Comparison of ENCODE assay signal across 9 mouse cellular contexts in genomic region chr4:99199757-99200251, GRCm38 (mm10). TPM values are rescaled to one million over a fixed set of nuclear protein-coding genes. Genes with fewer than 3 reads are reported as not detected.
DNase-seq lines count a peak whose midpoint lies in the region; ATAC-seq and TF ChIP-seq lines count a peak whose summit lies in the region.
"Had no signal": no experiment of that assay in that cellular context is flagged by ENCODE, and none has a peak within 500 bp of the region (broad histone marks: within the 10 kb centered on the region; RNA-seq: fewer than 3 reads in every experiment).

No protein-coding gene starts in this region.

- H3K9ac ChIP-seq in lung, postnatal 0 days (replicated peaks; ENCODE audit: low read depth) = no peak overlapping the region
- no peak overlapping the region for H3K9ac ChIP-seq in forebrain, embryonic 14.5 days (ENCODE audit: low read length)
- H3K9ac ChIP-seq: hindbrain, embryonic 15.5 days had no signal

- H3K4me2 ChIP-seq in lung, postnatal 0 days (replicated peaks; ENCODE audit: low read depth, low read length) = peak overlapping the region; percentile 9; the same call in 1 of the 2 replicates
- no peak overlapping the region for H3K4me2 ChIP-seq in forebrain, embryonic 14.5 days (ENCODE audit: low read length)
- H3K4me2 ChIP-seq: hindbrain, embryonic 15.5 days had no signal

- no peaks in the 10 kb centered on the region for H3K9me3 ChIP-seq in lung, postnatal 0 days (ENCODE audit: low read length)
- H3K9me3 ChIP-seq in forebrain, embryonic 14.5 days (replicated peaks; ENCODE audit: control insufficient read depth, low read length) = no peaks in the 10 kb centered on the region
- H3K9me3 ChIP-seq: hindbrain, embryonic 15.5 days had no signal

- no peak overlapping the region for H3K27ac ChIP-seq in lung, postnatal 0 days (ENCODE audit: low read length)
- no peak overlapping the region for H3K27ac ChIP-seq in forebrain, embryonic 14.5 days (ENCODE audit: low read depth, low read length)
- H3K27ac ChIP-seq: hindbrain, embryonic 15.5 days had no signal

- peak; percentile 79 for ATAC-seq in erythroid progenitor cell, adult 5-6 weeks (replicated peaks; ENCODE audit: low FRiP score, poor library complexity, severe bottlenecking)
- ATAC-seq in lung, postnatal 0 days = peak; percentile 56
- no peak for ATAC-seq in forebrain, embryonic 14.5 days

- no peaks in the 10 kb centered on the region for H3K27me3 ChIP-seq in lung, postnatal 0 days (replicated peaks; ENCODE audit: insufficient read depth, low read length)
- H3K27me3 ChIP-seq in forebrain, embryonic 14.5 days (replicated peaks; ENCODE audit: control insufficient read depth, insufficient read depth, low read length) = no peaks in the 10 kb centered on the region
- H3K27me3 ChIP-seq: hindbrain, embryonic 15.5 days had no signal

- no peak overlapping the region for H3K4me3 ChIP-seq in lung, postnatal 0 days (ENCODE audit: low read depth, low read length)
- no peak overlapping the region for H3K4me3 ChIP-seq in forebrain, embryonic 14.5 days (ENCODE audit: low read depth, low read length)
- H3K4me3 ChIP-seq: hindbrain, embryonic 15.5 days had no signal

- peak; percentile 13 to 17 for DNase-seq in urinary bladder, adult 18-20 months (ENCODE audit: low spot score in 2 of 2)
- no peak for DNase-seq in urinary bladder, postnatal 25 days (ENCODE audit: low spot score)
- DNase-seq in lung, postnatal 0 days (ENCODE audit: low spot score) = peak; percentile 65
- no peak for DNase-seq in cerebellum, postnatal 14 days
- DNase-seq in forebrain, embryonic 14.5 days (ENCODE audit: low spot score) = no peak
- DNase-seq in right cerebral cortex, postnatal 10 days (ENCODE audit: low spot score in 2 of 2) = no peak
- DNase-seq: thymus, adult 18-20 months had no signal

- 0 out of 2 replicates have a peak, but pooled peaks have one; percentile 10 for TF ChIP-seq CTCF in lung, postnatal 0 days (IDR thresholded peaks at IDR 0.05)

- WGBS in lung, postnatal 0 days = 48% methylated on average over 13 of the region's 13 CpGs
- 81% methylated on average over 13 of the region's 13 CpGs for WGBS in forebrain, embryonic 14.5 days

- H3K4me1 ChIP-seq in lung, postnatal 0 days (ENCODE audit: insufficient read depth, low read depth, low read length) = no peaks in the 10 kb centered on the region
- H3K4me1 ChIP-seq in forebrain, embryonic 14.5 days (ENCODE audit: control insufficient read depth, insufficient read depth, low read length) = no peaks in the 10 kb centered on the region

- TF ChIP-seq EP300 in lung, postnatal 0 days (IDR thresholded peaks at IDR 0.05) = no peak

- H3K36me3 ChIP-seq in lung, postnatal 0 days (ENCODE audit: insufficient read depth, low read length) = no peaks in the 10 kb centered on the region
- H3K36me3 ChIP-seq in forebrain, embryonic 14.5 days (ENCODE audit: control insufficient read depth, insufficient read depth, low read length) = no peaks in the 10 kb centered on the region
- H3K36me3 ChIP-seq: hindbrain, embryonic 15.5 days had no signal

RNA-seq across cellular contexts. Expression of gene Atg4c, which starts 6.1 kb away (rescaled TPM):
- 1.8 and 2.9 TPM in 2 replicates for total RNA-seq in erythroid progenitor cell, adult 5-6 weeks (2015; ENCODE audit: low replicate concordance)
- 2.1 and 15.1 TPM in 2 replicates for total RNA-seq in erythroid progenitor cell, adult 5-6 weeks (2017; ENCODE audit: low replicate concordance)
- polyA plus RNA-seq in lung, postnatal 0 days (2015; fragmentation: Nextera tagmentation; extraction: Ambion mirVana) = 8.1 and 8.9 TPM in 2 replicates
- 12.9 and 16.7 TPM in 2 replicates for polyA plus RNA-seq in forebrain, embryonic 14.5 days (2014; fragmentation: Nextera tagmentation; extraction: Ambion mirVana)

Comparison
In these comparisons a context has a peak if more than half of its experiments do, and no peak if none do; other contexts are left out.
1. DNase-seq: peak in urinary bladder, adult 18-20 months (2 of 2) and lung, postnatal 0 days (single experiment); none in urinary bladder, postnatal 25 days (single experiment), cerebellum, postnatal 14 days (0 of 2), forebrain, embryonic 14.5 days (single experiment) and right cerebral cortex, postnatal 10 days (0 of 2).